Mouse (Mus musculus): ENCODE measurements around the gene Aldh1a2.

Gene Aldh1a2

GRCm38 (mm10) chr9:71290730-71291129, 75.1 kb downstream of the Aldh1a2 start:
- no peak for DNase-seq

DNA sequence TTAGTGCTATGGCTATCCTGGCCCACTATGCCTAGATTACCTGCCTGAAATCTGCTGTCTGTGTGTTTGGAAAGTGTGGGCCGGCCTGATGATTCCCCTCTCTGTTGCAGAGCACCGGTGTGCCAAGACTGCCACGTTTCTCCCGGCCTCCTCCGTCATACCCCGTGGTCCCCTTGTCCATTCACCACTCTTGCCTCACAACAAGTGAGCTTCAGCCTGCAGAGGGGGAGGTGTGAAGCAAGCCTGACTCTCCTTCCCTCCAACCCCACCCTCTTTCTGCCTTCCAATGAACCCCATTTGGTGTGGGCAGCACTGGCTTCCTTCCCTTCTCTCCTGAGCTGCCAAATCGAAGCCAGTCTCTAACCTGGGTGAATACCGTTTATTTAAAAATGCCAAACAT, 79.9 kb downstream of the Aldh1a2 start:
- DNase-seq, result no peak

- no peak for DNase-seq
Measured at GRCm38 (mm10) chr9:71303594-71303993, 88.0 kb downstream of the Aldh1a2 start.

DNA sequence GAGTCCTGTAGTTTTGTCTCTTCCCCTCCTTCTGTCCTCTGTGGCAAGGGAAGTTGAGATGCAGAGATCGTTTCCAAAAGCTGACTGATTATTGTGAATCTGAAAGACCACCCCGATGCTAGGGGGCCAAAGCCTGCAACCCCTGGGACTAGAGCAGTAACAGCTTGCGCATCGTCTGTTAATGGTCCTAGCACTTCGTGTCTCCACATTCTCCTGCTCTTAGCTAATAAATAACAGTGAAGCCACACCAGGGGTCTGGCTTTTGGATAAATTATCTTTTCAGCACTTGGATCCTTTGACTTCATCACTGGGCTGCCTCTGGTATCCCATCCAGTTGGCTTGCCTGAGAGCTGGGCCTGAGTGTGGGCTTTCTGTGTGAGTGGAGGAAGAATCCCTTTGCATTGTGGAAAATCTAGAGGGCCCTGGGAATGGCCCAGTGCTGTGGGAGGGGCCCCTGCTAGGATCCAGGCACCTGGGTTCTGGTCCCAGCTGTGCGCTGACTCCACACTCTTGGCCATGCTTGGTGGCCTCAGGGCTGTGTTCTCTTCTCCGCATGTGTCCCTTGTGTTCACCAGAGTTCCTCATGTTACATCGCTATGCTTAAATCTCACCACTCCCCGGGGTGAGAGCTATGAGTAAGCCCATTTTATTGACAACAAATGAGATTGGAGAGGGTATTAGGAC, 91.7 kb downstream of the Aldh1a2 start:
- DNase-seq, result no peak

- DNase-seq, result no peak
Measured at GRCm38 (mm10) chr9:71315960-71316359, 100.4 kb downstream of the Aldh1a2 start.

DNA sequence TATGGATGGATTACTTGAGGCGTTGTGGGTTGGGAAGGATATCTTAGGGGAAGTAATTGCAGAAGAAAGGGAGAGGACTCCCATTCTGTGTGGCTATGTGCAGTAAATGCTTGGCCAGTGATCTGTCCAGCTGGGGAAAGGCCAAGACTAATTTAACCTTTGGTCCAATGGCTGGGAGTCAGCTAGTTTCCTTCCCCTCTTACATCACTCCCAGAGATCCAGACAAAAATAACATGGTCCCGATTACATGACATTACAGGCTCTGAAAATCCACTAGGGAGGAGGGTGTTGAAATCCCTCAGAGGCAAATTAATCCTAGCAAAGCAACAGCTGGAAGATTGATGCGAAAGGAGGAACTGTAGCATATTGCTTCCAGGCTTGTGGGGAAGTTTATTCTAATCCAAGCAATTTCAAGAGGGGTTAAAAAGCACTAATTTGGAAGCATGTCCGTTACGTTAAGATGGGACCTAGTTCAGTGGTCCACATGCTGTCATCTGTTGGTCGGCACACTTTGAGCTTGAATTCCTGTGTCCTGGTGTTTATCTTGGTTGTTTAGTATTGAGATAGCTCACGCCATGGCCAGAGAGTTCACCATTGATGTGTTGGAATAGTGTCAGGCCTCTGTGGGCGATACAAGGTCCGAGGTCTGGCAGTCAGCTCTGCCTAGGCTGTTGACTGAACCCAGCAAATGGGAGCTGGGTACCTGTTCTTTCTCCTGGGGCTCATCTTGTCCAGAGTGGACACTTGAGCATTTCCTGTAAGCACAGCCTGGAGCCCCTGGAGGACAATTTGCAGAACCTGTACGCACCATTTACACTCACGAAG, 101.7 kb downstream of the Aldh1a2 start:
- peak; percentile 93 for DNase-seq

- no peak for DNase-seq
Measured at GRCm38 (mm10) chr9:71317921-71318241, 102.3 kb downstream of the Aldh1a2 start.

- no peak for DNase-seq
Measured at GRCm38 (mm10) chr9:71319776-71320175, 104.2 kb downstream of the Aldh1a2 start.

DNA sequence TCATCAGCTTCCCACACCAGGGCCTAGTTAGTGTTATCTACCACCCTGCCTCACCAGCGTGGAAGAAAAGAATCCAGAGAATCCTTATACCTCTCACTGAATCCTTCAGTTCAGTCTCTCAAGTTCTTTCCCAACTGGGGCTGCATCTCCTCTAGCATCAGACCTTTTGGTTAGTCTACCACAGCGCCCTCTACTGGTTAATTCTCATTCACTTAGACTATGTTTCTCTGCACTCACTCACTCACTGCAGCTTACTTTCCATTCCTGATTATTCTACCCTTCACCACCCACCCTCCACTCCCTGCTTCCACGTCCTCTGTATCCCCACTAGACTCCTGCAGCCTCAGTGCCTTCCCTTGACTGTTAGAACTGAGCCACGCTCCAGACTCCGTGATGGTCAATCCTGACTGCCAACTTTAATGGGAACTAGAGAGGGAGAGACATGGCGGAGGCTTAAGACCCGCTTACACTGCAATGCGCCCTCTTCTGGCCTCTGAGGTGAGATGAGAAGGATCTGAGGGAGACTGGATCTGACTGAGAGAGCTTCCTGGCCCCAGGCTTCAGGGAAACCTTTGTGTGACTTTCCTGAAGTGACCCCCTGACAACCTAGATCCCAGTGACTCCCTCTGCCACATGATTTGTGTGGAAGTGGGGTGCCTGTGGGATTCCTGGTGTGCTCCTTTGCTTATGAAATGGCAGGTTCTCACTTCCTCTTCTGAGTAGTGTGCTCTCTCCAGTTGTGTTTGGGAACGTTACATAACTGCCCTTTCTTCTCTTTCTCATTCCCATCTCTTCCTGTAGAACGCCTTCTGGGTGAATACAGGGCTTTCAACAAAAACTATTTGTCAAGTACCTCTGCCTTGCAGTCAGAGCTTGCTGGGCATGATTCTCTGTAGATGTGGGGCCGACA, 104.9 kb downstream of the Aldh1a2 start:
- DNase-seq, result peak; percentile 32

DNA sequence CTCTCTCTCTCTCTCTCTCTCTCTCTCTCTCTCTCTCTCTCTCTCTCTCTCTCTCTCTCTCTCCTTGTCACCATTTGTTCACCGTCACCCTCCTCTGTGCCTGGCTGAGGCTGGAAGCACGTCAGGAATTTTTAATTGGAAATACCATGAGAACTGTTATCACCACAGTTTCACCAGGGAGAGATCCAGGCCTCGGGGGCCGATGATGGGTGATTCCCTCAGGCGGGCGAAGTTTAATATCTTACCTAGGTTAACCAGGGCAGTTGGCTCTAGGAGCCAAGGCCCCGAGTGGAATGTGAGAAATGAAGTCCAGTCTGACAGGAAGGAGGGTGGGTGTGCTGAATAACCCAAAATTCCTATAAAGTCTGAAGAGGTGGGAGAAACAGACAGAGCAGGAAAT, 105.8 kb downstream of the Aldh1a2 start:
- peak; percentile 78 for DNase-seq

DNA sequence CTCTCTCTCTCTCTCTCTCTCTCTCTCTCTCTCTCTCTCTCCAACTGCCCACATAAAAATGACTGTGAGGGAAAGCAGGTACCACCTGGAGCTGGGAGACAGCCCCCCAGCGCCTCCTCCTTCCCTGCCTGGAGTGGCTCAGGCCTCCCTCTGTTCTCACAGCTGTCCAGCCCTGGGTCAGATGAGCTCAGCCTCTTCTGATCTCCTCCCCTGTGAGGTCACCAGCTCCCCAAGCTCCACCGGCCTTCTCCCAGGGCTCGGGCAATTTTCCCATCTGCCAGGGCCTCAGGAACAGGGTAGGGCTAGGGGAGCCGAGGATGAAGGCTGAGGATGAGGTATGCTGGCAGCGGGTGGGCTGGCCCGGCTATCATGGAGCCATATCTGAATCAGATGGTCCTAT, 106.3 kb downstream of the Aldh1a2 start:
- DNase-seq, result peak; percentile 28

DNA sequence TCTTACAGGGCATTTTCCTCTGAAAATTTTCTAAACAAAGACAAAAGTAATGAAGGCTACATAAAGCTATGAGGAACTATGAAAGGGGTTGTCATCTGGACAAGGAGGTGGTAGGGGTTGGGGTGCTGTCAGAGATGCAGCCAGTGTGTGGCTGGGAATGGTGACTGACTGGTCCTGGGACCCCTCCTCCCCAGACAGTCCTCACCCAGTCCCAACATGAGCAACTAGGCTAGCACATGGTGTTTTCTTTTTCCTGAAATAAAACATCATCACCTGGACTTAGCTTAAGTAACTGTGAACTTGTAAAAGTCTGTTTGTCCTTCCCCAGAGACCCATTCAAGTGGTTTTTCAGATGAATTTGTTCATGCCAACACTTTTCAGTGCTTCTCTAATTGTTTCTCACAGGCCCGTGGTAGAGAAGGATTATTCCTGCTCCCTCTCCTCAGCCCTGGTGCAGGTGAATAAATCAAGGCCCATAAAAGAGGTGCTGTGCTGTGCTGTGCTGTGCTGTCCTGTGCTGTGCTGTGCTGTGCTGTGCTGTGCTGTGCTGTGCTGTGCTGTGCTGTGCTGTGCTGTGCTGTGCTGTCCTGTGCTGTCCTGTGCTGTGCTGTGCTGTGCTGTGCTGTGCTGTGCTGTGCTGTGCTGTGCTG, 107.8 kb downstream of the Aldh1a2 start:
- no peak for DNase-seq

GRCm38 (mm10) chr9:71324060-71324459, 108.5 kb downstream of the Aldh1a2 start:
- no peak for DNase-seq

DNA sequence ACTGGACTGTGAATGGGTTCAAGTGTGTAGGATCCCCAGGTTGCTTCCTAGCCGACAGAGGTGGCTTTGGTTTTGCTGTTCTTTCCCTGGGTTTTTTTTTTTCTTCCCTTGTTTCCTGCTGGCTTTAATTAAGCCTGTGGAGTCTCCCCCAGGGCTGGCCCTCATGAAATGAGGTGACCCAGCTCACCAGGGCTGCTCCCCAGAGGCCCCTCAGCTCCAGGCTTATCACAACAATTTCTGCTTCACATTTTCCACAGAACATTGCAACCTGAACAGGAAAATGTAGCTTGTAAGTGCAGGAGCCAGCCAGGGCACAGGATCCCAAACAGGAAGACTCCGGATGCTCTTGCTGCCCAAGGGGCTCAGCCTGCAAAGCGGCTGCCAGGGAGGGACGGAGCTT, 110.7 kb downstream of the Aldh1a2 start:
- DNase-seq, result no peak

DNA sequence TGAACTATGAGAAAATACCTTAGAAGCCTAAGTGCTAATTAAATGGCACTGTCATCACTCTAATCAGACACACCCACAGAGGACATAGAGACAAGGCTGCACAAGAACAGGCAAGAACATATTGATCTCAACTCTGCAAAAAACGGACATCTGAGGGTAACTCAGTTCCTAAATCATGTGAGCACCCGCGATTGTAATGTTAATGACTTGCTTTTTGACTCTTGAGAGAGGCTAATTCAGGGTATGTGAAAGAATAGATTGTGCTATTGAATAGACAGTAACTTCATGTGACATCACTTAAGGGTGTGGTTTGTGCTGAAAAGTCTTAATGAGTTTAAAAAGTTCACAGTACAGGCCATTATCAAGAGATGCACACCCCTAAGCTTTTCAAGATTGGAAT, 116.1 kb downstream of the Aldh1a2 start:
- DNase-seq, result no peak

- no peak for DNase-seq
Measured at GRCm38 (mm10) chr9:71336674-71337073, 121.1 kb downstream of the Aldh1a2 start.

- DNase-seq, result no peak
Measured at GRCm38 (mm10) chr9:71337425-71337824, 121.8 kb downstream of the Aldh1a2 start.

GRCm38 (mm10) chr9:71340116-71340515, 124.5 kb downstream of the Aldh1a2 start:
- DNase-seq, result no peak
